Mouse (Mus musculus): ENCODE measurements at regions not wholly inside any gene's neighbourhood (a gene's known extent, or its start where the extent isn't known, plus 50 kb on each side); places are given as distances from the start of the nearest gene placed in this dataset.

DNA sequence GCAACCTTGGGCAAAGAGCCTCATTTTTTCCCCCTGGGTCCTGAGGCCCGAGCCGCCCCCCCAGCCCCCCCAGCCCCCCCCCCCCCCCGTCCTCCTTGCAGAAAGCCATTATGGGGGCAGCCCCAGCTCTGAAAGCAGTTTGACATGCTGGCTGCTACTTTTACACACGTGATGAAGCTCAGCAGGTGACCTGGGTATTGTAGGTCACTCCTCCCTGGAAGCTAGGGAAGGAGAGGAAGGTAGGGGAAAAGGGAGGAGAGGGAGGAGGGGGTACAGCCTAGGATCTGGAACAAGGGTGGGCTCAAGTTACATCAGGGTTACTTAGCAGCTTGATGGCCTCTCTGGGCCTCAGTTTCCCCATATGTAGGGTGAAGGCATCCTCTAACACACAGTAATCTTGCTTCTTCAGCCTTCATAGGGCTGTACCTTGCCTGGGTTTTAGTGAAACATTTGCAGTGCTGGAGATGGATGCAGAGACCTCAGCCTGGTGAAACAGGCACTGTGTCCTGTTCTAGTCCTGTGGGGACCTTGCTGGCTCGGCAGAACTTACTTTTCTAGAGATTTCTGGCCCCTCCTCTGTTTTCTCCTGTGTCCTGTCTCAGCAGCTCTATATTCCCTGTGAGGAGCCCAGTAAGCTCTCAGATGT lies 138.3 kb downstream of the Mn1 start:
- no peak for TF ChIP-seq CTCF (IDR thresholded peaks at IDR 0.05; ENCODE audit: control insufficient read depth, insufficient read depth, low read length)
- TF ChIP-seq POLR2A (IDR thresholded peaks at IDR 0.05; ENCODE audit: borderline replicate concordance, control insufficient read depth, low read depth, low read length), result no peak
- H3K4me1 ChIP-seq (ENCODE audit: control insufficient read depth, insufficient read depth, low read length), result no peaks in the 10 kb centered on the region
- H3K27ac ChIP-seq (ENCODE audit: control insufficient read depth, insufficient read depth, low read depth, low read length, poor library complexity), result no peak overlapping the region
- H3K4me3 ChIP-seq (replicated peaks; ENCODE audit: control insufficient read depth, low read depth, low read length), result no peak overlapping the region
- 70% methylated on average over 3 of the region's 5 CpGs for WGBS

GRCm38 (mm10) chr5:111555981-111556380 lies 138.8 kb downstream of the Mn1 start:
- Histone ChIP-seq H3K4me1 (ENCODE audit: control insufficient read depth, insufficient read depth, low read length) (no peaks in the 10 kb centered on the region), H3K27ac (ENCODE audit: control insufficient read depth, insufficient read depth, low read depth, low read length, poor library complexity) (no peak overlapping the region), H3K4me3 (replicated peaks; ENCODE audit: control insufficient read depth, low read depth, low read length) (no peak overlapping the region)
- 79% methylated on average over 7 of the region's 7 CpGs for WGBS
- no peak for TF ChIP-seq POLR2A (IDR thresholded peaks at IDR 0.05; ENCODE audit: borderline replicate concordance, control insufficient read depth, low read depth, low read length)
- no peak for TF ChIP-seq CTCF (IDR thresholded peaks at IDR 0.05; ENCODE audit: control insufficient read depth, insufficient read depth, low read length)

DNA sequence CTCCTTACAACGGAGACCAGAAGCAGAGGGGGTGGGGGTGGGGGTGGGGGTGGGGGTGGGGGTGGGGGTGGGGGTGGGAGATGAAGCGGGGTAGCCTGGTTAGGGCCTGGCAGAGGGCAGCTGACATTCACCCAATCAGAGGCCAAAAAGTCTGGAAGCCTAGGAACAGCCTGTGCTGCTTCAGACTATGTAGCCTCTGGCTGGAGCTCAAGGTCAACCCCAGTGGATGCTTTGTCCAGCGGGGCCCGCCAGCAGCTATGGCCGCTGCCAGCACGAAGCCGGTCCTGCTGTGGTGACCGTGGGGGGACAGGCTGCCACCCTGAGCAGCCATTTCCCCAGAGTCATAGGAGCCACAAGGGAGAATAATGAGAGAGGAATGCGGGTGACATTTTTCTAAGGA lies 143.3 kb downstream of the Mn1 start:
- Histone ChIP-seq H3K4me1 (ENCODE audit: control insufficient read depth, insufficient read depth, low read length) (no peaks in the 10 kb centered on the region), H3K4me3 (replicated peaks; ENCODE audit: control insufficient read depth, low read depth, low read length) (no peak overlapping the region), H3K27ac (ENCODE audit: control insufficient read depth, insufficient read depth, low read depth, low read length, poor library complexity) (no peak overlapping the region)
- 74% methylated on average over 9 of the region's 9 CpGs for WGBS
- TF ChIP-seq CTCF (IDR thresholded peaks at IDR 0.05; ENCODE audit: control insufficient read depth, insufficient read depth, low read length), result no peak
- TF ChIP-seq POLR2A (IDR thresholded peaks at IDR 0.05; ENCODE audit: borderline replicate concordance, control insufficient read depth, low read depth, low read length), result no peak

GRCm38 (mm10) chr5:111561301-111561700 lies 144.1 kb downstream of the Mn1 start:
- no peaks in the 10 kb centered on the region for H3K4me1 ChIP-seq (ENCODE audit: control insufficient read depth, insufficient read depth, low read length)
- no peak for TF ChIP-seq CTCF (IDR thresholded peaks at IDR 0.05; ENCODE audit: control insufficient read depth, insufficient read depth, low read length)
- TF ChIP-seq POLR2A (IDR thresholded peaks at IDR 0.05; ENCODE audit: borderline replicate concordance, control insufficient read depth, low read depth, low read length), result no peak
- no peak overlapping the region for H3K4me3 ChIP-seq (replicated peaks; ENCODE audit: control insufficient read depth, low read depth, low read length)
- WGBS, result 42% methylated on average over 10 of the region's 10 CpGs
- H3K27ac ChIP-seq (ENCODE audit: control insufficient read depth, insufficient read depth, low read depth, low read length, poor library complexity), result no peak overlapping the region

GRCm38 (mm10) chr5:111570826-111571225 lies 153.7 kb downstream of the Mn1 start:
- WGBS, result 21% methylated on average over 10 of the region's 10 CpGs
- Histone ChIP-seq H3K27ac (ENCODE audit: control insufficient read depth, insufficient read depth, low read depth, low read length, poor library complexity) (no peak overlapping the region), H3K4me3 (replicated peaks; ENCODE audit: control insufficient read depth, low read depth, low read length) (no peak overlapping the region), H3K4me1 (ENCODE audit: control insufficient read depth, insufficient read depth, low read length) (no peaks in the 10 kb centered on the region)
- no peak for TF ChIP-seq POLR2A (IDR thresholded peaks at IDR 0.05; ENCODE audit: borderline replicate concordance, control insufficient read depth, low read depth, low read length)
- TF ChIP-seq CTCF (IDR thresholded peaks at IDR 0.05; ENCODE audit: control insufficient read depth, insufficient read depth, low read length), result no peak

- Histone ChIP-seq H3K4me1 (ENCODE audit: control insufficient read depth, insufficient read depth, low read length) (no peaks in the 10 kb centered on the region), H3K4me3 (replicated peaks; ENCODE audit: control insufficient read depth, low read depth, low read length) (no peak overlapping the region), H3K27ac (ENCODE audit: control insufficient read depth, insufficient read depth, low read depth, low read length, poor library complexity) (no peak overlapping the region)
- TF ChIP-seq POLR2A (IDR thresholded peaks at IDR 0.05; ENCODE audit: borderline replicate concordance, control insufficient read depth, low read depth, low read length), result no peak
- no peak for TF ChIP-seq CTCF (IDR thresholded peaks at IDR 0.05; ENCODE audit: control insufficient read depth, insufficient read depth, low read length)
- 28% methylated on average over 13 of the region's 13 CpGs for WGBS
Observed at GRCm38 (mm10) chr5:111573265-111573873, 156.2 kb downstream of the Mn1 start.

DNA sequence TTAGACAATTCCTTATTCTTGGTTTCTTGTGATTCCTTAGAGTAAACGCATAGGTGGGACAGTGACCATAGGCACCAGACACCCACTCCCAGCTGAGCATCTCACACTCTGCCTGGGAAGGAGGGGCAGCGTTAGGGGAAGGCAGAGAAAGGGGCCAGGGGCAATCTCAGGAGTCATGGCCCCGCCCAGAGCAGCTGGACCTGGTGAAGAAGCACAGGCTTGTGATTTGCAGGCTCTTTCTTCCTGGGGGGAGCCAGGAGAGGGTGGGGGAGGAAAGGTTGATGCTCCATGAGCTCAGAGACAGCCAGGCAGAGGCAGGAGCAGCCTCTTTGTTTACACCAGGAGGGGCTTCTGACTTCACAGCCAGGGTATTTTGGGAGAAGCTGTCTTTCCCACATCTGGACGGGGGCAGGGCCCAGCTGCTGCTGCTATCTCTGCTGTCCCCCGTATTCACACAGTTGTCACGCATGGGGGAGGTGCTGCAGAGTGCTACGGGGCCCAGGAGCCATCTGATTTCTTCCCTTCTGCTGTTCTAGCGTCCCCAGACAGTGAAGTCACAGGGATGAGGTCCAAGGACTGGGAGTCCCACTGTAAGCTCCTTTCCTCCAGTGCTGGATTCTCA lies 157.2 kb downstream of the Mn1 start:
- TF ChIP-seq POLR2A (IDR thresholded peaks at IDR 0.05; ENCODE audit: borderline replicate concordance, control insufficient read depth, low read depth, low read length) (no peak), CTCF (IDR thresholded peaks at IDR 0.05; ENCODE audit: control insufficient read depth, insufficient read depth, low read length) (no peak)
- no peak overlapping the region for H3K27ac ChIP-seq (ENCODE audit: control insufficient read depth, insufficient read depth, low read depth, low read length, poor library complexity)
- no peaks in the 10 kb centered on the region for H3K4me1 ChIP-seq (ENCODE audit: control insufficient read depth, insufficient read depth, low read length)
- 60% methylated on average over 8 of the region's 8 CpGs for WGBS
- no peak overlapping the region for H3K4me3 ChIP-seq (replicated peaks; ENCODE audit: control insufficient read depth, low read depth, low read length)

DNA sequence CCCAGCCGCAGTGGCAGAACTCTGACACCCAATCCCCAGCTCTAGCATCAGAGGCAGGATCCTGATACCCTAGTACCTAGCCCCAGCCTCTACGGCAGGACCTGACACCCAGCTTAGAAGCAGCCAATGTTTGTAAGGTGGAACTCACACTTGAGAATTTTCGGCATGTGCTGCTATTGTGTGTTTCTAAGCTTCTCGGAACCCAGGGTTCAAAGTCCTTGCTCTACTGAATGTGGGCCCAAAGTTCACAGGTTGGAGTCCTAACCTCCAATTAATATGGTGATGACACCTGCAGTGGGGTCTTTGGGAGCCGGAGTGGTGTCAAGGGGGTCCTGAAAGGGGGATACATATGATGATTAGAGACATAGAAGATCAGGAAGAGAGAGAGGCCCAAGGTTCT lies 158.2 kb downstream of the Mn1 start:
- no peaks in the 10 kb centered on the region for H3K4me1 ChIP-seq (ENCODE audit: control insufficient read depth, insufficient read depth, low read length)
- no peak overlapping the region for H3K27ac ChIP-seq (ENCODE audit: control insufficient read depth, insufficient read depth, low read depth, low read length, poor library complexity)
- WGBS, result 79% methylated on average over 5 of the region's 5 CpGs
- no peak overlapping the region for H3K4me3 ChIP-seq (replicated peaks; ENCODE audit: control insufficient read depth, low read depth, low read length)
- TF ChIP-seq CTCF (IDR thresholded peaks at IDR 0.05; ENCODE audit: control insufficient read depth, insufficient read depth, low read length) (no peak), POLR2A (IDR thresholded peaks at IDR 0.05; ENCODE audit: borderline replicate concordance, control insufficient read depth, low read depth, low read length) (no peak)

All from bone marrow, adult 2 months (tissue).